Mouse (Mus musculus) heart, postnatal 14 days (tissue): ENCODE results near the gene Gins3. TPM values are rescaled to one million over a fixed set of nuclear protein-coding genes. Genes with fewer than 3 reads are reported as not detected.
"Not testable (repeated sequence)": the region's sequence is repeated elsewhere in the genome, so short reads cannot be mapped to it uniquely, and the experiment has no call there.

Experiments used
- DNase-seq, 2 experiments: peaks; one replicate each; pipeline ENCODE4 v3.0.0; 2021 to 2022
- intact Hi-C: fragments of 180-260 bp; cut with DNase I; formaldehyde crosslinking; loops from one replicate; pipeline ENCODE4 v1.15.1; 2025
- total RNA-seq, 2 experiments: library from RNA; stranded (reverse); gene quantifications; 2 replicates each; pipeline ENCODE4 v1.2.3; 2021

Gene Gins3
- total RNA-seq, 2 experiments from 2014 or later = 1.2 to 1.6 TPM

DNA sequence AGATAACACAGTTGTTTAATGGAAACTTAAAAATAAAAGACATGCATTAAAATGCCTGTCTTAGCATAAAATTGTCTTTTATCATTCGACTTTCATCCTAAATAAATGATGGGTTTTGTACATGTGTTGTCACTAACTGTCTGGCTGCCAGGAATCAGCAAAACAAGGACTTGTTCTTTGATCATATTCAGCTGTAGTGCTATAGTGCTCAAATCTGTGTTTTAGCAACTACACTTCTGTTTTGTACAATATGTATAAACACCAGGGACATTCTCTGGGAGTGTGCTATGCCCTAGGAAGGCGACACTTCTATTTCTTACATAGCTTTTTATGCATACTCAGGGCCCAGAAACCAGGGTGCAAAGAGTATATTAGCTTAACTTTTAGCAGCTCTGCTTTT is 11.7 kb downstream of the Gins3 start:
- no peak for DNase-seq
- intact Hi-C loops = no loop called here

DNA sequence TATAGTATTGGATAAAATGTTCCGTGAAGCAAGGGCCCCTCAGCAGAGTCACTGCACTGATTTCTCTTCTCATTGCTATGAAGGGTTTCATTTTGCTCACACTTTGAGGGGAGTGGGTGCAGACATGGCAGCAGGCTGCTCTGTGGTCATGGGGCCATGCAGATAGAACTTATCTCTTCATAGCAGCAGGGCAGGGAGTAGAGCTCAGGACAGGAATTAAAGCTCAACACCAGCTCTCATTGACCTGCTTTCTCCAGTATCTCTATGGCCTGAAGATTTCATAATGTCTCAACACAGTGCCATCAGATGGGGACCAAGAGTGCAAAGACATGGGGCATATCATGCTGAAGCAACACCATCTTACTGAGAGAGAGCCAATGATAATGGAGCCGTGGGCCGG is 15.0 kb downstream of the Gins3 start:
- DNase-seq = no peak
- intact Hi-C loops = no loop called here

DNA sequence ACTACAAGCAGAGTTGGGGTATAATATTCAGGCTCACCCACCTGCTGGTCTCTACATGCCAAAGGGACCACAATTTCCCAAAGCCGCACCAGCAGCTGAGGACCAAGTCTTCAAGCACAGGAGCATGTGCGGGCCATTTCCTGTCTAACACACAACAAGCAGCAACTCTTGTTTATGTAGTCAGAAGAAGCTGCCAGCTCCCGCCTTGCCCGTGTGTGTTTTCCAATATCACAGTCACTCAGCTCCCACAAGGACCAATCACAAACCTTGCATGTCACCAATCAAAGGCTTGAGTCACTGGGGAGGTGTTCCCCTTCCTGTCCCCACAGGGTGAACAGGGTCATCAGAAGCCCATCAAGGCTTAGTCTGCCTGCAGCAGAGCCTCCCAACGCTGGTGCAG is 20.1 kb downstream of the Gins3 start:
- DNase-seq = no peak
- intact Hi-C loops = no loop called here

- peak in 1 of 2 experiments; percentile 9 for DNase-seq
Observed at GRCm38 (mm10) chr8:95655831-95656230, 22.6 kb downstream of the Gins3 start.

DNA sequence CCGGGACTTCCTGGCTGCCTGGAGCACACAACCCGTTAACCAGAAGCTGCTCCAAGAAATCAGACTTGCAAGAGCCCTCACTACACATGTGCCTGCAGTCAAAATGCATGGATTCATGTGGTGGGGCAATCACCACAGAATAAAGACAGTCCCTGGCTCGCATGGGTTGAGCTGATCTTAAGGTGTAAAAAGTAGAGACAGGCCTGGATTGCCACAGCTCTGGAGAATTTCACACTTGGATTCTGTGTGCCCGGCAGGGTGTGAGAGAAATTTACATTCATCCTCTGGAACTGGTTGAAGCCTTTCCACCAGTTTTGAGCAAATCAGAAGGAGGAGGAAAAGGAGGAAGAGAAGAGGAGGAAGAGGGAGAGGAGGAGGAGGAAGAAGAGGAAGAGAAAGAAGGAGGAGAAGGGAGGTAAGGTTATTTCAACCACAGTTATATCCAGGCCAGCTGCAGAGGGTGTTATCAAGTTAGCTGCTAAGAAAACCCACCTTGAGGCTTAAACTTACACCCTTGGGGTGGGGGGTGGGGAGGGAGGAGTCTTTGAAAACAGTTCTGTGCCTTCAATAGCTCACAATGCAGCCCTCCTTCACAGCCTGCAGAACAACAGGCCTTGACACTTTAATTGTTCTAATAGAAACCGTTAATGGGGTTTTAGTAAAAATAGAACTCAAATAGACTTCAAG is 23.2 kb downstream of the Gins3 start:
- intact Hi-C loops = no loop called here
- DNase-seq = no peak

More at GRCm38 (mm10) chr8:95655831-95656230, 22.6 kb downstream of the Gins3 start:
- intact Hi-C loops = no loop called here

GRCm38 (mm10) chr8:95657523-95657922 is 24.3 kb downstream of the Gins3 start:
- DNase-seq = no peak
- intact Hi-C loops = no loop called here

GRCm38 (mm10) chr8:95660334-95660882 is 27.2 kb downstream of the Gins3 start:
- intact Hi-C loops = no loop called here
- DNase-seq = no peak

DNA sequence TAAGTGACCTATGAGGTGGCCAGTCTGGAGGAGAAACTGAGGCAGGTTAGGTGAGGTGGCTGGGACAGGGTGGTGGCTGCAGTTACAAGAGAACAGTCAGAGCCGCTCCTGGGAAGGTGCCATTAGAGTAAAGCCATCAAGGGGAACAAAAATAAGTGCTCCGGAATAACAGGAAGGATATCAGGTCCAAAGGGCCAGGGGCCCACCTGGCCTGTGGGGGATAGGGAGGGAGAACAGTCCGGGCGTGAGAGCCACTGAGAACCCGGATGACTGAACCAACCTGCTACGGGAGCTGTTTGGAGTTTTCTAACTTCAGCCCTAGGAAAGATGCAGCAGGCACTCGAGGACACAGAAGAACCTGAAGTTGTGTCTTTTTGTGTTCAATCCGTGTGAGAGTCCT is 27.8 kb downstream of the Gins3 start:
- DNase-seq = no peak

DNA sequence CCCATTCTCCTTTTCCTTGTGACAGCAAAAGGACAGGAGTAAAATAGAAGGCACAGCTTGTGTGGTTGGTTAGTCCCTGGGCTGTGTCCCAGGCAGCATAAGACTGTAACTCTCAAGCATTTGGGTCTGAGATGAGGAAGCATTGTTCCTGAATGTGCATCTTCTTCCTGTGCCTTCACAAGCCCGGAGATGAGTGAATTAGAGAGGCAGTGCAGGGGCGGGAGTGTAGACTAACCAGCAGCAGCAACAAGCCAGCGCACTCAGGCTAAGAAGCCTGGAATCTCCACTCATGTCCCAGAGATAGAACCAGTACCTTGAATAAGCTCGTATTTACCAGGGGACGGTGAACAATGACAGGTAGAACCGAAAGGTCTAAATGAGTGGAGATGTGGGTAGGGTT is 28.3 kb downstream of the Gins3 start:
- intact Hi-C loops = no loop called here
- no peak for DNase-seq

More for the DNA sequence above, 27.8 kb downstream of the Gins3 start:
- intact Hi-C loops = no loop called here

- DNase-seq = no peak
- intact Hi-C loops = no loop called here
Observed at GRCm38 (mm10) chr8:95662885-95663598, 29.8 kb downstream of the Gins3 start.

DNA sequence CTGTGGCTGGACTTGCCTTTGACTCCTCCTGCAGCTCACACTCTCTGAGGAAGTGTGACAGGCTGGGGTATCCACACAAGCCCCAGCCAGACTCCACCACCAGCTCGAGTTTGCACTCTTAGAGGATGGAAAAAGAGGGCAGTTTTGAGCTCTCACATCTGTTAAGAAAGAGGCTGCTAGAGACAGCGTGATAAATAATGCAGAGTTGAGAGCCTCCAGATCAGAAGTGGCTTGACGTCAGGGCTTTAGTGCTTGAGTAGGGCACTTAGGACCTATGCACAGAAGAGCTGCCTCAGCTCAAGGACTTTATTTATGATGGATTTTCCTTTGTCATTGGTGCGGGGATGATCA is 30.3 kb downstream of the Gins3 start:
- DNase-seq = no peak
- intact Hi-C loops = no loop called here

- DNase-seq, intact Hi-C loops: not testable (repeated sequence)
Observed at GRCm38 (mm10) chr8:95665813-95666452, 32.7 kb downstream of the Gins3 start.

GRCm38 (mm10) chr8:95668163-95668958 is 35.1 kb downstream of the Gins3 start:
- DNase-seq = no peak
- intact Hi-C loops = no loop called here

GRCm38 (mm10) chr8:95669967-95670366 is 36.7 kb downstream of the Gins3 start:
- intact Hi-C loops = no loop called here
- DNase-seq = no peak

GRCm38 (mm10) chr8:95671861-95672260 is 38.6 kb downstream of the Gins3 start:
- intact Hi-C loops = no loop called here
- DNase-seq = no peak

GRCm38 (mm10) chr8:95672811-95673210 is 39.6 kb downstream of the Gins3 start:
- intact Hi-C loops = no loop called here
- DNase-seq = no peak

DNA sequence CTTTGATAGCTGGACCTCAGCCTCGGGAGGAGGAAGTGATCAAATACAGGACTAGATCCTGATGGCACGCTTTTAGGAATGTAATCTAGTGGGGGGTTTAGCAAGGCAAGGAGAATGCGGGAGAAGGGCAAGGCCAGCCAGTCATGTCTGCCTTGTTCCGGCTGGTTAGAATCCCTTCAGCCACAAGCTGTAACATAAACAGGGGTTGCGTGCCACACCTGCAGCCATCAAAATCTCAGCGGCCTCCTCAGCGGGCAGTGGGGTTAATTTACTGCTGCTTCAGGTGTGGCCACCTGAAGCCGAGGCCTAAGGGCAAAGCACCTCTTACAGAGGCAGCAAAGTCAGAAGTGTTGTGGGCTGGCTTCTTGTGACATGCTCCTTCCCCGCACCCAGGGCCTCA is 43.4 kb downstream of the Gins3 start, which contains the start of gene Ndrg4:
Gene Ndrg4, plus strand, starts transcription at position 350 of the 400 bp plus-strand sequence.
- intact Hi-C loops = no loop called here
- DNase-seq = no peak

DNA sequence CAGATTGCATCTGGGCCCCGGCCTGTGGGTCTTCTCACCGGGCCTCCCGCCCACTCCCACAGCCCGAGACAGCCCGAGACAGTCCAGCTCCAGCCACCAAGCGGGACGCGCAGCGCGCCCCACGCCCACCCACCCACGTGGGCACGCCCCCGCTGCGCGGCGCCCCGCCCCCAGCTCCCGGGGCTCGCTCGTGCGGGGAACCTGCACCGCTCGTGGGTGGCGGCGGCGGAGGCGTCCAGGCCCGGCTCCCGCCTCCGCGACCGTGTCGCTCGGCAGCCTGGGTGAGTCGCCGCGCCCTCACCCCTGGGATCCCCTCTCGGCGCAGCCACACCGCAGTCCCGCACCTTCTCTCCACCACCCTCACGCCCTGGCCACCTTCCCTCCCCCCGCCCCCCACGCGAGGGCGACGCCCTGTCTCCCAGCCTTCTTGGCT is 44.4 kb downstream of the Gins3 start:
- DNase-seq = peak in 1 of 2 experiments; percentile 20
- intact Hi-C loops = no loop called here

GRCm38 (mm10) chr8:95678024-95678611 is 44.9 kb downstream of the Gins3 start:
- intact Hi-C loops = no loop called here

GRCm38 (mm10) chr8:95688073-95688672 is 54.9 kb downstream of the Gins3 start:
- intact Hi-C loops = no loop called here
- peak; percentile 49 to 57 for DNase-seq

More at GRCm38 (mm10) chr8:95678024-95678611, 44.9 kb downstream of the Gins3 start:
- peak; percentile 12 to 17 for DNase-seq
